Mouse (Mus musculus) brain, embryonic 14.5 days (tissue): ENCODE measurements around the gene Maml2. TPM values are rescaled to one million over a fixed set of nuclear protein-coding genes. Genes with fewer than 3 reads are reported as not detected.
A peak's percentile ranks its signal among the peaks of the same experiment; 100 is the strongest.

Source experiments
- DNase-seq: peaks from one replicate; pipeline ENCODE4 v3.0.0-alpha.2; 2011; ENCODE audit warnings: low read depth
- CTCF ChIP-seq: fragments of 200-500 bp; IDR thresholded peaks from 2 replicates; pipeline ENCODE4 v1.5.1; 2012; ENCODE audit warnings: inconsistent platforms, mild to moderate bottlenecking, moderate library complexity, borderline replicate concordance; ENCODE audit not compliant: insufficient read depth, insufficient read length; ENCODE audit errors: extremely low read depth
- POLR2A ChIP-seq: fragments of 200-500 bp; IDR thresholded peaks from 2 replicates; pipeline ENCODE4 v1.6.1; 2012; ENCODE audit warnings: mild to moderate bottlenecking, inconsistent platforms, borderline replicate concordance; ENCODE audit not compliant: poor library complexity, insufficient read depth, insufficient read length, severe bottlenecking; ENCODE audit errors: extremely low read depth
- polyA plus RNA-seq: library from polyadenylated mRNA; depleted of rRNA; stranded (reverse); fragments of >200 nt; gene quantifications from 2 replicates; pipeline ENCODE4 v1.2.3, GENCODE M21; 2012

Gene Maml2
- polyA plus RNA-seq, 1 experiment = 9.8 TPM

- TF ChIP-seq POLR2A (no peak), CTCF (no peak)
- DNase-seq = no peak
Measured at GRCm38 (mm10) chr9:13300041-13300441, 2.3 kb downstream of the Maml2 start.

DNA sequence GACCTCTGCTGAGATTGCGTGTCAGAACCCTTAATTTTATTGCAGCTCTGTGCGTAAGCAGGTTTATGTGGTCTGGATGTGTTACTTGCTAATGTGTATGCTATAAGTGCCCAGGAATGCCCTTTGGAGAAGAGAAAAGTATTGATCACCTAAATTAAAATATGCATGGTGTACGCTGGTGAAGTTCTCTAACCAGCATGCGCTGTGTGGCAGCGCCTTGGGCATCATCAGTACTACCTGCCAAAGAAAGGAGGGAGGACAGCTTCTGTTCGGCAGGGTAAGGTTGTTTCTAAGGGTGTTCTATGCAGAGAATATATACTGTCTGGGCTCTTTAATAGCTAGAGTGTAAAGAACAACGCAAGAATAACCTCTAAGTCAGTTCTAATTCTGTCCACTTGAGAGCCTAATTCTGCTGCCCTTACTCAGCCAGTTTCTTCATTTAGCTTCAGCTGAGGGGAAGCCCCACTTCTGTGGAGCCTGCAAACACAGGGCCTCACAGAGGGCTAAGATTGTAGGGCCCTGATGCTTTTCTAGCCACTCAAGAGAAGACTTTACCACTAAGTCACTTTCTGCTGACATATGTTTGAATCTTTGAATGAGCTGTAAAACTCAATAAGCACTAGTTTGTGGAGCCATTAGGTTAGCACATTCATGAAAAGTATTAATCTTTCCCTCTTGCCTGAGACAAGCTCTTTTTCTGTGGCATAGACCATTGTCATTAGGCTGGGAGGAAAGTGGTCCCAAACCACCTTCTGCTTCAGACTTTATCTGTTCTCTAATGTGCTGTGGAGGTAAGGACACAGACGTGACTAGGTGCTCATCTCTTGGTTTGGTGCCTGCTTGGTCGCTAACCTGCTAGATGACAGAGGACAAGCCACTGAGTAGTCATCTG, 3.4 kb downstream of the Maml2 start:
- TF ChIP-seq POLR2A (no peak), CTCF (no peak)
- DNase-seq = no peak

DNA sequence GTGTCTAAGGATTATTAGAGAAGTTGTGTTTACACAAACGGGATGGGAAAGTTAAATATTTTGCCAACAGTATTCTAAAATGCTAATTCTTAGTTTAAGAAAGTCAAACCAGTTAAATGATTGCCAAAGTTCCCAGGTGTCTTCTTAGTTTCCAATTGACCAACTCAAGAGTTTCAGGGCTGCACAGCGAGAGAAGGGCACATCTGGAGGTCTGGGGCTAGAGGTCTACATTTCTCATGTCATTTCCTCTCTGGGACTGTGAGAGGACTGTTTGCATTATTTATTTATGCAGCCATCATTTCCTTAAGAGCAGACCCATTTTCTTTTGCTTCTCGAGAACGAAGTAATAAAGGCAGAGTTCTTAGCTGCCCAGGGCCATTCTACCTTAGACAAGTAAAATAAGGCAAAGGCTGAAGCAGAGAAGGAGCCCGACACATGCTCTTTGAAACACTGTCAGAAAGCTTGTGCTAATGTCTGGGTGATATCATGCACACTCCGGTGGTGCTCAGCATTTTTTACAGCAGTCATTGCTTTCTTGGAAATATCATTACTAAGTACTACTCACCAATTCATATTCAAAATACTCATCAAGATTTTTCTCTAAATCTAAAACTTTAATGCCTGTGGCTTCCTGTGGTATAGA, 4.5 kb downstream of the Maml2 start:
- DNase-seq = no peak
- TF ChIP-seq CTCF = no peak
- no peak for TF ChIP-seq POLR2A

- no peak for TF ChIP-seq CTCF
- TF ChIP-seq POLR2A = no peak
- peak; percentile 78 for DNase-seq
Measured at GRCm38 (mm10) chr9:13303099-13303771, 5.5 kb downstream of the Maml2 start.

- DNase-seq = peak; percentile 61
- TF ChIP-seq POLR2A = no peak
- TF ChIP-seq CTCF = no peak
Measured at GRCm38 (mm10) chr9:13303976-13304375, 6.2 kb downstream of the Maml2 start.

GRCm38 (mm10) chr9:13306471-13306870, 8.7 kb downstream of the Maml2 start:
- TF ChIP-seq CTCF = no peak
- no peak for TF ChIP-seq POLR2A
- no peak for DNase-seq

- DNase-seq = peak; percentile 44
- TF ChIP-seq POLR2A (no peak), CTCF (no peak)
Measured at GRCm38 (mm10) chr9:13307226-13307625, 9.5 kb downstream of the Maml2 start.

DNA sequence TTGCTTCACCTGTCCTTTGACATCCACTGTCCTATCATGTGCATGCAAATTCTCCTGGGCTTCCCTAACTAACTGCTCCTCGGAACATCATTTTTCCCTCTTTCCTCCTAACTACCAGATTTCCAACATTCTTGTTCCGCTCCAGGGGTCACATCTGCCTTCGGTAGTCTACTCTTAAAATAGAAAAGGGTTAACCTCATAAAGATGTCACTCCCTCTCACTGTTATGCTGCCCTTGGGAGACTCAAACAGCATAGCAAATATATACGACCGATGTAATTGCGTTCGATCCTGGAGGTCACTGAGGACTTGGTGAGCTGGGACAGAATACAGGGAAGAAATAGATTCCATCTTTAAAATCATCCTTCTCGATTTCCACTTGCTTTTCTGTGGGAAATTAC, 11.0 kb downstream of the Maml2 start:
- DNase-seq = no peak
- TF ChIP-seq CTCF (no peak), POLR2A (no peak)

DNA sequence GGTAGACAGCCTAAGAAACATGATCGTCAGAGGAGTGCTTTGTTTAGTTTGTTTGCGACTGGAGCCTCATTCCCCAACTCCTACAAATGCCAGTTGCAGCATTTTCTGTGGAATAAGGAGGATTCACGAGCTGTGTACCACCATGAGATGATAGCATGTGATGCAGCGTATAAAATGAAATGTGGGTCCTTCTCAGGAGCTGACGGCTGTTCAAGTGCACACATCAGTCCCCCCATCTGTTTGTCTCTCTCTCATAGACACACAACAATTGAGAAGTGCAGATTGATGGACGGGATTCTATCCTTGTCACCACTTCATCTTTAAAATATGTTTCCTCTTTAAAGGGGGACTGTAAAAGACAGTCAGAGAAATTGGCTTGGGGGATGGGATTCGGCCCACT, 12.1 kb downstream of the Maml2 start:
- no peak for DNase-seq
- TF ChIP-seq CTCF = no peak
- no peak for TF ChIP-seq POLR2A

DNA sequence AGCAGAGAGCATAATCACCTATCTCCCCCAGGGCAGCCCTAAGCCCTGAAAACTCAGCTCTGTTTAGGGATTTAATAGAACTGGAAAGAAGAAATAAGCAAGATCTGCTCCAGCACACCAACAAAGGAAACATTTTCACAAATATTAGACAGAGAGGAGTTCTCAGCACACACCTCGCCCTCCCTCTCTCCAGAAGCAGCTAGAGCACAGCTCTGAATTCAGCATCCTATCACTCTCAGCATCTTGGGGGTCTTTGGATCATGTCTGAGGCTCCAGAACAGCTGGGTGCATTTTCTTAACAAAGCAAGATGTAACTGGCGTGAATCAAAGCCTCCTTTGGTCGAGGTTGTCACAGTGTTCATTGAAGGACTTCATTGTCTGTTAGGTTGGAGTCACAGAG, 12.5 kb downstream of the Maml2 start:
- TF ChIP-seq POLR2A (no peak), CTCF (no peak)
- no peak for DNase-seq

GRCm38 (mm10) chr9:13311094-13311493, 13.3 kb downstream of the Maml2 start:
- DNase-seq = no peak
- TF ChIP-seq CTCF (no peak), POLR2A (no peak)

GRCm38 (mm10) chr9:13313923-13314322, 16.2 kb downstream of the Maml2 start:
- TF ChIP-seq POLR2A (no peak), CTCF (no peak)
- no peak for DNase-seq
